Comparison of ENCODE assay signal across 8 mouse cellular contexts in genomic region chr7:79271861-79272788, GRCm38 (mm10). TPM values are rescaled to one million over a fixed set of nuclear protein-coding genes. Genes with fewer than 3 reads are reported as not detected.
DNase-seq lines count a peak whose midpoint lies in the region; ATAC-seq and TF ChIP-seq lines count a peak whose summit lies in the region.

No protein-coding gene starts in this region.

- intact Hi-C loops in heart, adult 2 months (cut with DNase I): loop anchor here (2.0 to 10.0 kb wide), 2 partner anchors 25 to 193 kb away; partner anchors contain the start of gene Polg

- H3K9ac ChIP-seq in heart, adult 2 months (ENCODE audit: low read depth, low read length): no peak overlapping the region
- H3K9ac ChIP-seq in ES-E14 (ENCODE audit: insufficient read depth, low read depth, low read length, poor library complexity, severe bottlenecking): peak overlapping the region; percentile 47; the same call in 1 of the 2 replicates
- 0 out of 2 replicates have a peak overlapping the region, but pooled peaks have one; percentile 23 for H3K9ac ChIP-seq in heart, embryonic 16.5 days (ENCODE audit: low read length)
- peak overlapping the region; percentile 56 for H3K9ac ChIP-seq in liver, embryonic 14.5 days (replicated peaks)

- ATAC-seq in heart, embryonic 16.5 days (replicated peaks; ENCODE audit: extremely low read depth, insufficient read depth, low FRiP score): no peak
- peak; percentile 5; the same call in 1 of the 2 replicates for ATAC-seq in liver, embryonic 14.5 days (ENCODE audit: insufficient read depth)

- no peak for TF ChIP-seq POLR2A in heart, adult 2 months (IDR thresholded peaks at IDR 0.05; ENCODE audit: insufficient read depth, low read depth, low read length)

- H3K9me3 ChIP-seq in ES-E14 (ENCODE audit: control insufficient read depth, insufficient read depth, low read depth, low read length): no peaks in the 10 kb centered on the region
- H3K9me3 ChIP-seq in heart, embryonic 16.5 days (replicated peaks; ENCODE audit: control insufficient read depth, low read length): no peaks in the 10 kb centered on the region
- no peaks in the 10 kb centered on the region for H3K9me3 ChIP-seq in liver, embryonic 14.5 days (ENCODE audit: control insufficient read depth, low read length)

- no peaks in the 10 kb centered on the region for H3K27me3 ChIP-seq in heart, adult 2 months (ENCODE audit: control insufficient read depth, insufficient read depth, low read length)
- no peaks in the 10 kb centered on the region for H3K27me3 ChIP-seq in heart, embryonic 16.5 days (ENCODE audit: control insufficient read depth, insufficient read depth, low read length)
- H3K27me3 ChIP-seq in liver, embryonic 14.5 days (ENCODE audit: control insufficient read depth, insufficient read depth, low read length): no peaks in the 10 kb centered on the region

- H3K4me1 ChIP-seq in heart, adult 2 months (ENCODE audit: control insufficient read depth, insufficient read depth, low read length): peaks cover 10% of the 10 kb centered on the region
- H3K4me1 ChIP-seq in ES-E14 (ENCODE audit: control insufficient read depth in 2 of 2, insufficient read depth in 2 of 2, low read length in 2 of 2, poor library complexity in 1 of 2): peaks cover 10 to 28% of the 10 kb centered on the region in 2 experiments; a peak in 3 of 4 replicates
- peaks cover 24% of the 10 kb centered on the region for H3K4me1 ChIP-seq in heart, embryonic 16.5 days (ENCODE audit: control insufficient read depth, insufficient read depth, low read length)
- H3K4me1 ChIP-seq in liver, embryonic 14.5 days (replicated peaks; ENCODE audit: control insufficient read depth in 2 of 2, insufficient read depth in 2 of 2, low read length in 1 of 2): peaks cover 72 to 75% of the 10 kb centered on the region in 2 experiments

- 83% methylated on average over 16 of the region's 16 CpGs for WGBS in heart, adult 2 months
- WGBS in heart, embryonic 16.5 days: 70% methylated on average over 16 of the region's 16 CpGs
- 62% methylated on average over 16 of the region's 16 CpGs for WGBS in liver, embryonic 14.5 days (ENCODE audit: insufficient replicate concordance)

- no peak for TF ChIP-seq CTCF in heart, adult 2 months (IDR thresholded peaks at IDR 0.05)
- TF ChIP-seq CTCF in liver, embryonic 14.5 days (IDR thresholded peaks at IDR 0.05; ENCODE audit: low read depth): no peak

- no peak for DNase-seq in heart, adult 2 months
- DNase-seq in heart, postnatal 4 days: no peak
- DNase-seq in ES-E14 (ENCODE audit: low read depth, low spot score): no peak
- DNase-seq in liver, embryonic 14.5 days (ENCODE audit: low read depth in 3 of 3, low spot score in 3 of 3): no peak
- DNase-seq in frontal cortex, postnatal 10 days (ENCODE audit: low spot score in 2 of 2): no peak
- DNase-seq in Muller cell, postnatal 12 days (ENCODE audit: inconsistent ontology term): no peak
- DNase-seq in retina, postnatal 1 day: no peak

- peak overlapping the region; percentile 47 for H3K4me3 ChIP-seq in heart, adult 2 months
- H3K4me3 ChIP-seq in ES-E14 (ENCODE audit: insufficient read depth in 1 of 2, low read depth in 1 of 2, low read length in 2 of 2, poor library complexity in 1 of 2, severe bottlenecking in 1 of 2): peak overlapping the region; percentile 49 to 60
- peak overlapping the region; percentile 48 for H3K4me3 ChIP-seq in heart, embryonic 16.5 days (ENCODE audit: low read length)
- peak overlapping the region; percentile 55 to 60 for H3K4me3 ChIP-seq in liver, embryonic 14.5 days (ENCODE audit: insufficient read depth in 1 of 2, low read depth in 2 of 2, low read length in 2 of 2)

- H3K4me2 ChIP-seq in heart, embryonic 16.5 days (ENCODE audit: low read depth, low read length): peak overlapping the region; percentile 71
- peak overlapping the region; percentile 83 for H3K4me2 ChIP-seq in liver, embryonic 14.5 days (ENCODE audit: low read depth)

- peaks cover 2% of the 10 kb centered on the region for H3K36me3 ChIP-seq in heart, adult 2 months (ENCODE audit: control insufficient read depth, insufficient read depth, low read length)
- no peaks in the 10 kb centered on the region for H3K36me3 ChIP-seq in ES-E14 (ENCODE audit: control insufficient read depth, insufficient read depth, low read length, poor library complexity, severe bottlenecking)
- no peaks in the 10 kb centered on the region for H3K36me3 ChIP-seq in heart, embryonic 16.5 days (ENCODE audit: control insufficient read depth, insufficient read depth)
- H3K36me3 ChIP-seq in liver, embryonic 14.5 days (replicated peaks; ENCODE audit: control insufficient read depth, insufficient read depth, low read depth): no peaks in the 10 kb centered on the region; the same call in none of the 2 replicates

- in situ Hi-C loops in ES-E14 (cut with MboI; ENCODE audit: low sequenced_read_pairs in 2 of 2, unreplicated experiment in 2 of 2): no loop called here

- H3K79me2 ChIP-seq in heart, adult 2 months (replicated peaks; ENCODE audit: control insufficient read depth, insufficient read depth, low read length): no peaks in the 10 kb centered on the region

- peak overlapping the region; percentile 29 for H3K27ac ChIP-seq in heart, adult 2 months
- H3K27ac ChIP-seq in ES-E14 (ENCODE audit: insufficient read depth, low read depth, low read length, poor library complexity, severe bottlenecking): no peak overlapping the region; the same call in 1 of the 2 replicates
- H3K27ac ChIP-seq in heart, embryonic 16.5 days (ENCODE audit: low read length): no peak overlapping the region
- peak overlapping the region; percentile 97 for H3K27ac ChIP-seq in liver, embryonic 14.5 days

- no peak for TF ChIP-seq EP300 in heart, adult 2 months (IDR thresholded peaks at IDR 0.05; ENCODE audit: insufficient read depth, low read depth, low read length)
- TF ChIP-seq EP300 in liver, embryonic 14.5 days (IDR thresholded peaks at IDR 0.05; ENCODE audit: low read depth): no peak

TF ChIP-seq in ES-E14, 5 proteins besides CTCF, POLR2A, EP300 and RAD21:
- TF ChIP-seq ZNF384 (IDR thresholded peaks at IDR 0.05; ENCODE audit: low read depth, low read length): no peak
- no peak for TF ChIP-seq MAFK (IDR thresholded peaks at IDR 0.05; ENCODE audit: insufficient read depth, low read depth, low read length)
- TF ChIP-seq CHD2 (IDR thresholded peaks at IDR 0.05; ENCODE audit: low read depth, low read length): no peak
- TF ChIP-seq HCFC1 (IDR thresholded peaks at IDR 0.05; ENCODE audit: borderline replicate concordance, insufficient read depth, low read length): no peak
- no peak for TF ChIP-seq ZC3H11A (IDR thresholded peaks at IDR 0.05; ENCODE audit: borderline replicate concordance, low read depth, low read length)

RNA-seq across cellular contexts. Expression of gene Abhd2, which starts 0.9 kb away (rescaled TPM):
- total RNA-seq in heart, adult 2 months (2021): 10 to 100 TPM; 33.8 to 36.3 TPM
- polyA plus RNA-seq in heart, adult 2 months (2012; rRNA removed): 8.4 and 15.8 TPM in 2 replicates
- 10 to 100 TPM; 24.7 to 27.2 TPM for total RNA-seq in heart, postnatal 4 days (2021)
- 58.9 and 61.9 TPM in 2 replicates for total RNA-seq in ES-E14 (2012; rRNA removed)
- 4.1 and 4.9 TPM in 2 replicates for polyA plus RNA-seq in heart, embryonic 16.5 days (2015; fragmentation: Nextera tagmentation; extraction: Ambion mirVana)
- polyA plus RNA-seq in liver, embryonic 14.5 days (2012; rRNA removed): 5.6 and 6.0 TPM in 2 replicates
- polyA plus RNA-seq in liver, embryonic 14.5 days (2014; fragmentation: Nextera tagmentation; extraction: Ambion mirVana): 11.4 TPM in 2 replicates

Comparison
In these comparisons a context has a peak if more than half of its experiments do, and no peak if none do; other contexts are left out.
1. H3K27ac ChIP-seq: peak in heart, adult 2 months (single experiment) and liver, embryonic 14.5 days (single experiment); none in ES-E14 (single experiment) and heart, embryonic 16.5 days (single experiment).
2. Peak in every context shown above with its lines, with median percentiles within 50 percentile points of each other: H3K4me3 ChIP-seq.